Mouse (Mus musculus) brain, embryonic 18.5 days (tissue): ENCODE measurements around the gene Zcchc12.

ENCODE experiments used
- DNase-seq: peaks from one replicate; pipeline ENCODE4 v3.0.0-alpha.2; 2012; ENCODE audit warnings: low read depth, low spot score

The Zcchc12 gene

DNA sequence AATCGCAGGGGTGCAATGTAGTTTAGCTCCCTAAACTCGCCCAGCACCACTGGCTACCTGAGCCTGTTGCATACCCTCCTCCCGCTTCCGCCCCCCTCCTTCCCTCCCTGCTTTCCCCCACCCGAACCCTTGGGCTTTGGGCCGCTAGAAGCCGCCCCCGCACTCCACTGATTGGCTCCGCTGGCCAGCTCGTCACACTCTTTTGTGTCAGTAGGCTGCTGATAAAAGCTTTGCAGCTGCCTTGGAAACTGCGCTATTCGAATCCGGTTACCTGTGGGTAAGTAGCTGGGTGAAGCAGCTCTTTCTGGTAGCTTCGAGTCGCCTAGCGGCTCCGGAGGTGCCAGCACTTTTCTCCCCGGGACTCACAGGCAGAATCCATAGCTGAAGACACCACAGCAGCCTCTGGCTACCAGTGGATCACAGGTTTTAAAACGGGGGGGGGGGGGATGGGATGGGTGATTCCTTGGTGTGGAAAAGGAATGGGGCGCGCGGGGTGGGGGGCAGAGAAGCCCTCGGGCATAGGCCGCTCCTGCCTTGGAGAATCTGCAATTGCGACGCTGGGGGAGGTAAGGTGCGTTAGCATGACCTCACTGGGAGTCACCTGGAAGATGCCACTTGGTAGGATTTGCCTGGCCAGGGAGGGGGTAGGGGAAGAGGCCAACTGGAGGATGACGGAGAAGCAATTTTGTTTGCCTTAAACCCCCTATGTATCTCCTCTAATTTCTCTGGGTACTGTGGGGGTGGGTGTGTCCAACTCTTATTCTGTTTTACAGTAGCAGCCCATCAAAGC is at the start of gene Zcchc12:
Gene Zcchc12 (plus strand): TSS at position 169 of the 790 bp plus-strand sequence.
- DNase-seq = no peak

DNA sequence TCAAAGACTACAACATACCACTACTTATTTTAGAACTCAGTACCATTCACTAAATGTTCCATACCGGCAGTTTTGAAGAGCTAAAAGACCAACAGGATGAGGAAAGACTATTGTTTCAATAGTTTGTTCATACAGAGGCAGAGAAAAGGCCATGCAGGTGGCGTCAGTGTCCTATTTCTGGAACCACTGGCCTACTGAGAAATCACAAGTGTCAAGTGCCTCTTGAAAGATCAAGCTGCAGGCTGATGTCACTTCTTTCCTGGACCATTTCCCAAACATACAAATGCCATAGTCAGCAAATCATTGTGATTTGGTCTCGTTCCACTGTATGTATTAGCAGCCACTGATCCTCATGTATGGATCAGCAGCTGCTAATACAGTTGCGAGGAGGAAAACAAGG is 49.0 kb upstream of the Zcchc12 start:
- DNase-seq = no peak

- DNase-seq = no peak
Observed at GRCm38 (mm10) chrX:36150100-36150499, 45.6 kb upstream of the Zcchc12 start.

GRCm38 (mm10) chrX:36156677-36157076 is 39.0 kb upstream of the Zcchc12 start:
- DNase-seq = no peak

DNA sequence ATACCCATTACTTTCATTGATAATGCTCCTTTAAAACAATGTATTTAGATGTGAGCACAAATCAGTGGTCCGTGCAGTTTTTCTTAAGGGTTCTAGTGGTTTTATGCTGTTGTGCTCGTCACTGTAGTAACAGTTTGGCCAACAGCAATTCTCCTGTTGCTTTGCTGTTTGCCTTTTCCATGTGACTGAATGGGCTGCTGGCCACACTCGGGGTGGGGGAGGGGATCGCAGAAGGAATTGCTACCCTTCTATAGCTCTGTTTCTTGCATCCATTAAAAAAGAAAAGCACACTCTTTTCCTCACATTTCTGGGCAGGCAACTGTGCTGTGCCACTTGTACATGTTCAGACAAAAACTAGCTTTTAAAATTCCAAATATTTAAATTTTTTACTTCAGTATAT is 34.1 kb upstream of the Zcchc12 start:
- DNase-seq = no peak

GRCm38 (mm10) chrX:36183625-36184024 is 12.1 kb upstream of the Zcchc12 start:
- DNase-seq = no peak

GRCm38 (mm10) chrX:36186036-36186435 is 9.7 kb upstream of the Zcchc12 start:
- no peak for DNase-seq

GRCm38 (mm10) chrX:36186443-36186842 is 9.3 kb upstream of the Zcchc12 start:
- DNase-seq = no peak

- no peak for DNase-seq
Observed at GRCm38 (mm10) chrX:36193951-36194350, 1.8 kb upstream of the Zcchc12 start.

GRCm38 (mm10) chrX:36209554-36209953 is 13.8 kb downstream of the Zcchc12 start:
- no peak for DNase-seq

GRCm38 (mm10) chrX:36211216-36211615 is 15.5 kb downstream of the Zcchc12 start:
- no peak for DNase-seq

DNA sequence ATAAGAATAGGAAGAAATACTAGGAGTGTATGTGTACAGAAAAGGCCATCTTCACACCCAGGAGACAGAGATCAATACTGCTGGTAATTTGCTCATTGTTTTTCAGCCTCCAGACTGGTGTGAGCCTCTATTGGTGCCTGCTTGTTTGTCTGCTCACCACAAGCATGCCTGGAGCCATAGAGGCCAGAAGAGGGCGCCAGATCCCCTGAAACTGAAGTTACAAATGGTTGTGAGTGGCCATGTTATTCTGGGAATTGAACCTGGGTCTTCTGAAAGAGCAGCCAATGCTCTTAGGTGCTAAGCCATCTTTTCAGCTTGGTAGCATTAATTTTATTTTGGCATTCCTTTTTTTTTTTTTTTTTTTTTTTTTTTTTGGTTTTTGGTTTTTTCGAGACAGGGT is 25.7 kb downstream of the Zcchc12 start:
- no peak for DNase-seq

DNA sequence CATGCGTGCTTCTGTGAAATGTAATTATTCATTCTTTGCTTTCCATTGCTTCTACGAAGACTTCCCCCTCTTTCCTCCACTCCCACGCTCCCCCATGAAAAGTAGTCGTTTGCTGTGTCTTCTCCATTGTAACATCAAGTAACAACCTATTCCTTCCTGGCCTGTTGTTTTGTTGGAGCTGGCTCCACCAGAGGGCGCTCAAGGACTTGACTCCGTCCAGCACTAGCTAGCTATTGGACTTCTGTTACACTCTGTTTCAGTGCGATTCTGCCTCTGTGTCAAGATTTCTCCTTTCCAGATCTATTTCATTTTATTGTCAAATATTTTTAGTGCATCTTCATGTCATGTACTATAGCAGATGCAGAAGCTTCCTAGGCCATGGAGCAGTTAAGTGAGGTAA is 30.1 kb downstream of the Zcchc12 start:
- peak; percentile 32 for DNase-seq

- DNase-seq = no peak
Observed at GRCm38 (mm10) chrX:36226577-36226976, 30.9 kb downstream of the Zcchc12 start.

DNA sequence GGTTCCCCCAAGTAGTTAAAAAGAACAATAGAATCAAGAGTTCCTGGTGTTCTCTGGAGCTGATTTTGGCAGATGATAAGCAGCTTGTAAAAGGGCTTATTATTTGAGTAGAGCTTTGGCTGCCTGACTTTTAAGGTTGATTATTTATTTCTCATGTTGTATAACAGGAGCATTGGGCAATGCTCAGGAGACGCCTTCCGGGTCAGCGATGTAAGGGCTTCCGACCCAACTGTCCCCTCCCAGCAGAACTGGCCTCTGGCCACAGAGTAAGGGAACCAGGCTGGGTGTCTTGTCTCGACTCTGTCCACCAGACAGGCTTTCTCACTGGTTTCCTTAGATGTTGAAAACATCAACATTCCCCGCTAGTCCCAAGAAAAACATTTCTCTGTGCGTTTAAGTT is 33.2 kb downstream of the Zcchc12 start:
- no peak for DNase-seq

GRCm38 (mm10) chrX:36229273-36229672 is 33.6 kb downstream of the Zcchc12 start:
- no peak for DNase-seq

- DNase-seq = no peak
Observed at GRCm38 (mm10) chrX:36235652-36236051, 39.9 kb downstream of the Zcchc12 start.
